Mouse (Mus musculus) embryonic facial prominence, embryonic 14.5 days (tissue): ENCODE data around the gene Ogn. TPM values are rescaled to one million over a fixed set of nuclear protein-coding genes. Genes with fewer than 3 reads are reported as not detected.
A peak's percentile ranks its signal among the peaks of the same experiment; 100 is the strongest.

ENCODE experiments used
- ATAC-seq: fragments of 200-750 bp; cut with Nextera tagmentation; 2 replicates; pipeline ENCODE4 v1.8.0; 2017; ENCODE audit warnings: low read depth, moderate number of reproducible peaks, moderate TSS enrichment
- DNase-seq: peaks from one replicate; pipeline ENCODE4 v3.0.0-alpha.2; 2015; ENCODE audit warnings: low spot score
- H3K27ac ChIP-seq: fragments of 300-500 bp; sonication (generic); replicated peaks from 2 replicates; pipeline ENCODE4 v1.5.1; 2014; ENCODE audit warnings: low read depth, mild to moderate bottlenecking, low read length, moderate library complexity
- H3K27me3 ChIP-seq: fragments of 300-500 bp; sonication (generic); replicated peaks from 2 replicates; pipeline ENCODE4 v1.6.1; 2014; ENCODE audit warnings: low read length; ENCODE audit not compliant: control insufficient read depth, insufficient read depth
- H3K36me3 ChIP-seq: fragments of 300-500 bp; sonication (generic); 2 replicates; pipeline ENCODE4 v1.6.1; 2014; ENCODE audit warnings: low read length, mixed read lengths; ENCODE audit not compliant: control insufficient read depth, insufficient read depth
- H3K4me1 ChIP-seq: fragments of 300-500 bp; sonication (generic); 2 replicates; pipeline ENCODE4 v1.6.1; 2014; ENCODE audit warnings: antibody characterized with exemption, low read length; ENCODE audit not compliant: control insufficient read depth, insufficient read depth
- H3K4me2 ChIP-seq: fragments of 300-500 bp; sonication (generic); 2 replicates; pipeline ENCODE4 v1.6.1; 2014; ENCODE audit warnings: low read depth, mild to moderate bottlenecking, low read length, moderate library complexity, mixed read lengths
- H3K4me3 ChIP-seq: fragments of 300-500 bp; sonication (generic); 2 replicates; pipeline ENCODE4 v1.5.1; 2014; ENCODE audit warnings: low read depth, mild to moderate bottlenecking, low read length
- H3K9ac ChIP-seq: fragments of 300-500 bp; sonication (generic); 2 replicates; pipeline ENCODE4 v1.6.1; 2014; ENCODE audit warnings: low read depth, mild to moderate bottlenecking, low read length, moderate library complexity, mixed read lengths
- H3K9me3 ChIP-seq: fragments of 300-500 bp; sonication (generic); 2 replicates; pipeline ENCODE4 v1.6.1; 2016; ENCODE audit warnings: low read length; ENCODE audit not compliant: control insufficient read depth
- WGBS: fragments of 180-500 bp; shearing (Covaris S2); extraction: QIAGEN DNeasy Blood & Tissue Kit; methylation state at CpG from one replicate; pipeline ENCODE4 v1.1.7; 2014; 5-methylcytosine and 5-hydroxymethylcytosine counted together
- polyA plus RNA-seq: library from polyadenylated mRNA; unstranded; fragments of >200 nt; fragmentation: Nextera tagmentation; extraction: Ambion mirVana; gene quantifications from 2 replicates; pipeline ENCODE4 v1.2.1, GENCODE M21; 2014

Ogn gene
- polyA plus RNA-seq, 1 experiment from 2014 or later: 318 TPM

DNA sequence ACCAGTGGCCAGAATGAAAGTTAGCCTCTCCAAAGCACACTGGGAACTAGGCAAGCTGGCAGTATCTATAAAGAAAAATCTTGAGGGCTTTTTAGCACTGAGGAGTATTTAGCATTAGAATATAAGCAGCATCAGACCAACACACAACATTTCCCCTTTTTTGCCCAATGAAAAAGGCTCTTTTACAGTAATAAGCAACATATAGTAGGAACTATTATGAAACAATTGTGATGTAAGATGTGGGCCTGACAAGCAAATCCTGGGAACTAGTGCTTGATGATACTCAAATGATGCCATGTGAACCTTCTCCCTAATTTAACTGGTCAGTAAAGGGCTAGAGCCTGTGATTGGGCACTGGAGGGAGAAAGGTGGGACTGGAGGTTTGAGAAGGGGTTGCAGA, 20.3 kb downstream of the Ogn start:
- no peak for ATAC-seq
- Histone ChIP-seq H3K9ac (no peak overlapping the region), H3K4me3 (no peak overlapping the region)

DNA sequence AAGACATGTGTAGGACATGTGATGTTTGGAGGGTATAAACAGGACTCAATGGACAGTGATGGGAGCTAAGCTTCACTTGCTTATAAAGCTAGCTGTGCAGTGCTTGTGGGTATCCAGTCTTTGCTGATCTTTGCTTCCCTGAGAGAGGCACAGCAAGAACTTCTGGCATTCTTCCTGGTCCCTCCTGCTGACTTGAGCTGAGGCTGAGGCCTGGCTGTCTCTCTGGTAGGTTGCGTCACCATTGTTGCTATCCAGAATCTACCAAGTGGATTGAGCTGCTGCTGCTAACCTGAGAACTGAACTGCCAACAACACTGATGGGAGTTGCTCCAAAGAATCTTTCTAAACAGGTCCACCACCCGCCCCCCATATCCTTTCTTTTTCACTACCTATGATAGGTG, 21.2 kb downstream of the Ogn start:
- Histone ChIP-seq H3K9ac (no peak overlapping the region), H3K27me3 (no peaks in the 10 kb centered on the region), H3K36me3 (peaks cover under 1% of the 10 kb centered on the region; the same call in 1 of the 2 replicates), H3K27ac (no peak overlapping the region), H3K9me3 (no peaks in the 10 kb centered on the region), H3K4me1 (no peaks in the 10 kb centered on the region), H3K4me3 (no peak overlapping the region), H3K4me2 (no peak overlapping the region)
- WGBS: 92% methylated on average over 2 of the region's 2 CpGs
- ATAC-seq (no peak), DNase-seq (no peak)

More for the DNA sequence above, 20.3 kb downstream of the Ogn start:
- Histone ChIP-seq H3K36me3 (peaks cover 6% of the 10 kb centered on the region; the same call in 1 of the 2 replicates), H3K4me2 (no peak overlapping the region), H3K9me3 (no peaks in the 10 kb centered on the region), H3K27ac (no peak overlapping the region), H3K4me1 (no peaks in the 10 kb centered on the region), H3K27me3 (no peaks in the 10 kb centered on the region)
- no peak for DNase-seq

DNA sequence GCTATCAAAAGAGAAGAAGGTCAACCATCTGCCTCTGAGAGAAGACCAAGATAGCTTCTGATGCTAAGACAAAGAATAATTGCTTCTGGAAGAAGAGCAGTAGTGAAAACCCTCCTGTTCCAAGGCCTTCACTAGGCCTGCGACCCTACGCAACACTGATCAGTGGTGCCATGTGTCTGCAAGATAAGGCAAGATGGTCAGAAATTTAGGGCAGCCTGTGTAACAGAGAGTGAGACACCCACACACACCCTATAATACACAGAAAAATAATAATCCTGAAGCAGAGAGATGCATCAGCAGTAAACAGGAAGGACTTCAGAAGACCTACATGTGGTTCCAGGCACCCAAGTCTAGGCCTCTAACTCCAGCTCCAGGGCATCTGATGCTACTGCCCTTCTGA, 32.1 kb downstream of the Ogn start:
- ATAC-seq: no peak
- Histone ChIP-seq H3K4me1 (no peaks in the 10 kb centered on the region), H3K4me2 (no peak overlapping the region), H3K27me3 (no peaks in the 10 kb centered on the region), H3K4me3 (no peak overlapping the region), H3K36me3 (0 out of 2 replicates have a peak, but pooled peaks cover 3% of the 10 kb centered on the region), H3K9ac (no peak overlapping the region), H3K9me3 (no peaks in the 10 kb centered on the region), H3K27ac (no peak overlapping the region)
- no peak for DNase-seq
- WGBS: 89% methylated on average over 2 of the region's 2 CpGs

DNA sequence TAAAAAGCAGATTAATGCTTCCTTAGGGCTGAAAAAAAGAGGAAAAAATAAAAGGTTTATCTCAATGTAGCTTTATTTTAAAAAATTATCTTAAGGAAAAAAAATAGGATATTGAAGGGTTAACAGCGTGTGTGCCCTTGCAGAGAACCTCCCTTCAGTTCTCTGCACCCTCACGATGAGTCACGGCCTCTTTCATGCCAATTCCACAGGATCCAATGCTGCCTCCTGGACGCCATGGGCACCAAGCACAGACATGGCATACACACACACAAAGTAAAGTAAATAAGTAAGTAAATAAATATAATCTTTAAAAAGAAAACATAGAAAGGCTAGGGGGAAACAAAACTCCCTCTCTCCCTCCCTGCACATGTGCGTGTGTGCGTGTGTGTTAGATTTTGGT, 34.8 kb downstream of the Ogn start:
- Histone ChIP-seq H3K4me1 (no peaks in the 10 kb centered on the region), H3K27ac (no peak overlapping the region), H3K36me3 (no peaks in the 10 kb centered on the region), H3K27me3 (no peaks in the 10 kb centered on the region), H3K9me3 (no peaks in the 10 kb centered on the region), H3K9ac (no peak overlapping the region), H3K4me3 (no peak overlapping the region), H3K4me2 (no peak overlapping the region)
- ATAC-seq: no peak
- WGBS: 63% methylated on average over 6 of the region's 6 CpGs
- DNase-seq: no peak

DNA sequence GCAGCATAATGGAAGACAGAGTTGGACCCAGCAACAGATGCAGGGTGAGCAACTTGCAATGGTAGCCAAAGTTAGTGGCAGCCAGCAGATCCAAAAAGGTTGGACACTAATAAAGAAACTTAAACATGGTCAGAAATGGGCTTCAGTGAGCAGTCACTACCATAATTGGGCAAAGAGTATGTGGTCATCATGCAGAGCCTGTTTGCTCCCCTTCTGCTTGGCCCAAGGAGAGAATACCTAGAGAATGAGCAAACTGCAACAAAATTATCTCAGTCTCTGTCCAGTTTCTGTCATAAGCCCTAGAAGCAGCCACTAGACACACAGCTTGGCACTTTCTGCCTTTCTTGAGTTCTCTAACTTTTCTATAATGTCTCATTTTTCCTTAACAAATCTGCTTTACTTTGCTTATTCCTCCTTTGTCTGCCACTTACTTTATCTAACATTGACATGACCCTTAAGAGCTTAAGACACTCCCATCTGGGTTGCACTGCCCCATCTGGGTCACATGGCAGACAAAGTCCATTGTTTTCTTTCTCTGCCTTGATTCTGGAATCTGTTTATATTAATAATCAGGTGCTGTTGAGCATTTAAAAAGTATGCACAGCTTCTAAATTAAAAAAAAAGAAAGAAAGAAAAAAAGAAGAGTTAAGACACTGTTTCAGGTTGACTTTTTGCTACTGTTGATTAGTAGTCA, 36.0 kb downstream of the Ogn start:
- no peaks in the 10 kb centered on the region for H3K36me3 ChIP-seq
- H3K9ac ChIP-seq: no peak overlapping the region
- ATAC-seq (no peak), DNase-seq (no peak)
- H3K27me3 ChIP-seq: no peaks in the 10 kb centered on the region
- H3K27ac ChIP-seq: no peak overlapping the region
- H3K4me1 ChIP-seq: no peaks in the 10 kb centered on the region
- H3K4me2 ChIP-seq: no peak overlapping the region
- H3K9me3 ChIP-seq: no peaks in the 10 kb centered on the region
- no peak overlapping the region for H3K4me3 ChIP-seq

DNA sequence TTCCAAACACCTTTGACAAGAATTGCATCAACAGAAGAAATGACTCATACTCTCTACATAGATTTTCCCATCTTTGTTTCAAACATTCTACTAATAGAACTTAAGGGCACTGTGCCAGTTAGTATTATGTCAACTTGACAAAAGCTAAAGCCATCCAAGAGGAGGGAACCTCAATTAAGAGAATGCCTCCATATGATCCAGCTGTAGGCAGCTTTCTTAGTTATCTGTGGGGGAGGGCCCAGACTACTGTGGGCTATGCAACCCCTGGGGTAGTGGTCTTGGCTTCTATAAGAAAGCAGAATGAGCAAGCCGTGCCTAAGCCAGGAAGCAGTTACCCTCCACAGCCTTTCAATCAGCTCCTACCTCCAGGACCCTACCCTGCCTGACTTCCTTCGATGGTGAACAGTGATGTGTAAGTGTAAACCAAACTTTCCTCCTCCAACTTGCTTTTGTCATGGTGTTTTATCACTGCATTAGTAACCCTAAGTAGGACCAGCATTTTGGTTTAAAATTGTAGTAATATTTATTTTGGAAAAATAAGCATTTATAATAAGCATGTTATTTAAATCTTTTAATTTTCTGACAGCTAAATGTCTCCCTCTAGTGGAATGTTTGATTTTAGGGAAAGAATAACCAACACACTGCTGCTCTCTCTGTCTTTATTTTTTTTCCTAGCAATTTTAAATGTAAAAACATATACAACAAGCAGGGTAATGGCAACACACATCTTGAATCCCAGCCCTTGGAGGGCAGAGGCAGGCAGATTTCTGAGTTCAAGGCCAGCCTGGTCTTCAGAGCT, 37.1 kb downstream of the Ogn start:
- Histone ChIP-seq H3K4me1 (no peaks in the 10 kb centered on the region), H3K27me3 (no peaks in the 10 kb centered on the region), H3K36me3 (no peaks in the 10 kb centered on the region), H3K9me3 (no peaks in the 10 kb centered on the region), H3K9ac (no peak overlapping the region), H3K4me2 (no peak overlapping the region), H3K4me3 (no peak overlapping the region), H3K27ac (0 out of 2 replicates have a peak overlapping the region, but pooled peaks have one; percentile 39)
- ATAC-seq (peak; percentile 37; the same call in 1 of the 2 replicates), DNase-seq (peak; percentile 45)
- WGBS: 64% methylated on average over 2 of the region's 2 CpGs

DNA sequence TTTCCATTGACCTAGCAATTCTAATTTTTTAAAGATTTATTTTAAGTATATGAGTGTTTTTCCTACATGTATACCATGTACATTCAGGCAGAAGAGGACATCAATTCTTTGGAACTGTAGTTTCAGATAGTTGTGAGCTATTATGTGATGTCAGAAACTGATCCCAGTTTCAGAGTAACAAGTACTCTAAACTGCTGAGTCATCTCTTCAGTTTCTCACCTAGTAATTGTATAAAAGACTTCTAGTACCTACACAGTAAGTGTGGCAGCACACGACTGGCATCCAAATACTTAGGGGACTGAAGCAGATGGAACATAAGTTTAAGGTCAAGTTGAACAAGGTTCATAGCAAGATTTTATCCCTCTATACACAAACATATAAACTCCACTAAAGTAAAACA, 38.2 kb downstream of the Ogn start:
- Histone ChIP-seq H3K4me1 (no peaks in the 10 kb centered on the region), H3K36me3 (no peaks in the 10 kb centered on the region), H3K9ac (no peak overlapping the region), H3K4me2 (no peak overlapping the region), H3K27me3 (no peaks in the 10 kb centered on the region), H3K27ac (no peak overlapping the region), H3K9me3 (no peaks in the 10 kb centered on the region), H3K4me3 (no peak overlapping the region)
- WGBS: 82% methylated on average over 1 of the region's 1 CpGs
- DNase-seq (no peak), ATAC-seq (no peak)

DNA sequence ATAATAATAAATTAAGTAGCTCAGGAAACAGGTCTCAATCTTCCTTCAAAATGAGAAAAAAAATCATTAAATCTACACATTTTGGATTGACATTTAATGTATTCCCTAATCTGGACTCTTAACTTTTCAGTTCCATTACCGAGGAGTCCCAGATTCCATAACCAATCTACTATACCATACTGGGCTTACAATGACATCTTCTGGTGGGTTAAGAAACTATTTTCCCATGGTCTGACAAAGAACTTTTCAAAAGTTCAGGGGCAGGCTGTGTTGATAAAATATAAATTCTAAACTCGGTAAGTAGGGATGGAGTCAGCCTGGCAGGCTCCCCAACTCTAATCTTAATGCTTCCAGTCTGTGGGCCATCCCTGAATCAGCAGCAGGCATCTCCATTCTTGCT, 43.3 kb downstream of the Ogn start:
- Histone ChIP-seq H3K9ac (no peak overlapping the region), H3K4me1 (peaks cover 13% of the 10 kb centered on the region; the same call in 1 of the 2 replicates), H3K36me3 (no peaks in the 10 kb centered on the region), H3K9me3 (no peaks in the 10 kb centered on the region), H3K4me3 (no peak overlapping the region; the same call in 1 of the 2 replicates), H3K4me2 (peak overlapping the region; percentile 89), H3K27me3 (no peaks in the 10 kb centered on the region), H3K27ac (no peak overlapping the region)
- DNase-seq: peak; percentile 12
- 30% methylated on average over 2 of the region's 2 CpGs for WGBS
- no peak for ATAC-seq
